In genomic region chr17:47978001-47978400, GRCm38 (mm10) we compare ENCODE assay signal across 13 mouse cellular contexts.
"Had no signal": no experiment of that assay in that cellular context is flagged by ENCODE, and none has a peak within 500 bp of the region (broad histone marks: within the 10 kb centered on the region; RNA-seq: fewer than 3 reads in every experiment).

No protein-coding gene starts in this region.

- H3K4me3 ChIP-seq: layer of hippocampus, adult 2 months; liver, embryonic 13.5 days had no signal

- H3K4me2 ChIP-seq: liver, embryonic 13.5 days had no signal

- H3K9ac ChIP-seq: liver, embryonic 13.5 days had no signal

- ATAC-seq: intestine, embryonic 16.5 days had no signal

- DNase-seq: kidney, adult 18-20 months; kidney, postnatal 25 days; layer of hippocampus, adult 9-11 months; liver, embryonic 13.5 days; lung, adult 2 months; midbrain, embryonic 14.5 days; retina, postnatal 1 day; thymus, adult 18-20 months; thymus, postnatal 36 days had no signal

- H3K36me3 ChIP-seq: liver, embryonic 13.5 days had no signal

- H3K27ac ChIP-seq: kidney, postnatal 0 days; layer of hippocampus, adult 2 months; liver, embryonic 13.5 days; macrophage had no signal

- H3K9me3 ChIP-seq: liver, embryonic 13.5 days had no signal
